Comparison of ENCODE assay signal across 8 mouse cellular contexts in genomic region chrX:12762334-12763126, GRCm38 (mm10). TPM values are rescaled to one million over a fixed set of nuclear protein-coding genes. Genes with fewer than 3 reads are reported as not detected.
A peak's percentile ranks its signal among the peaks of the same experiment; 100 is the strongest.
DNase-seq lines count a peak whose midpoint lies in the region; ATAC-seq and TF ChIP-seq lines count a peak whose summit lies in the region.

No protein-coding gene starts in this region.

- TF ChIP-seq EP300 in heart, adult 2 months (IDR thresholded peaks at IDR 0.05; ENCODE audit: insufficient read depth, low read depth, low read length): no peak

- H3K9ac ChIP-seq in heart, adult 2 months (ENCODE audit: low read depth, low read length): peak overlapping the region; percentile 62
- peak overlapping the region; percentile 74 for H3K9ac ChIP-seq in intestine, postnatal 0 days (ENCODE audit: low read depth, low read length)
- H3K9ac ChIP-seq in neural tube, embryonic 15.5 days (replicated peaks): peak overlapping the region; percentile 54

- no peak for ATAC-seq in intestine, postnatal 0 days
- no peak for ATAC-seq in neural tube, embryonic 15.5 days (ENCODE audit: low FRiP score)

- H3K79me2 ChIP-seq in heart, adult 2 months (replicated peaks; ENCODE audit: control insufficient read depth, insufficient read depth, low read length): no peaks in the 10 kb centered on the region

- no peaks in the 10 kb centered on the region for H3K36me3 ChIP-seq in heart, adult 2 months (ENCODE audit: control insufficient read depth, insufficient read depth, low read length)
- no peaks in the 10 kb centered on the region for H3K36me3 ChIP-seq in intestine, postnatal 0 days (ENCODE audit: control insufficient read depth, insufficient read depth)
- no peaks in the 10 kb centered on the region for H3K36me3 ChIP-seq in neural tube, embryonic 15.5 days

- TF ChIP-seq CTCF in heart, adult 2 months (IDR thresholded peaks at IDR 0.05): no peak
- TF ChIP-seq CTCF in intestine, postnatal 0 days (IDR thresholded peaks at IDR 0.05; ENCODE audit: low read depth): no peak

- no peaks in the 10 kb centered on the region for H3K9me3 ChIP-seq in intestine, postnatal 0 days (ENCODE audit: control insufficient read depth)
- H3K9me3 ChIP-seq in neural tube, embryonic 15.5 days (replicated peaks): no peaks in the 10 kb centered on the region

- H3K27me3 ChIP-seq in heart, adult 2 months (ENCODE audit: control insufficient read depth, insufficient read depth, low read length): no peaks in the 10 kb centered on the region
- H3K27me3 ChIP-seq in intestine, postnatal 0 days (replicated peaks; ENCODE audit: control insufficient read depth, insufficient read depth, low read length): no peaks in the 10 kb centered on the region
- 0 out of 2 replicates have a peak, but pooled peaks cover 2% of the 10 kb centered on the region for H3K27me3 ChIP-seq in neural tube, embryonic 15.5 days (replicated peaks)

- peak overlapping the region; percentile 62 for H3K4me2 ChIP-seq in intestine, postnatal 0 days (replicated peaks; ENCODE audit: low read depth)
- peak overlapping the region; percentile 56 for H3K4me2 ChIP-seq in neural tube, embryonic 15.5 days

- 15% methylated on average over 32 of the region's 32 CpGs for WGBS in heart, adult 2 months
- 18% methylated on average over 32 of the region's 32 CpGs for WGBS in intestine, postnatal 0 days
- 15% methylated on average over 32 of the region's 32 CpGs for WGBS in neural tube, embryonic 15.5 days

- DNase-seq in heart, adult 2 months: no peak
- DNase-seq in heart, postnatal 4 days: no peak
- DNase-seq in 3T3-L1 (ENCODE audit: low read depth, low spot score): peak; percentile 66
- DNase-seq in embryo, embryonic 10.5 days (ENCODE audit: low spot score): peak; percentile 26
- DNase-seq in left cerebral cortex, adult 8-10 months (ENCODE audit: low spot score in 2 of 2): no peak
- DNase-seq in kidney, adult 11 months: no peak

- peaks cover 2% of the 10 kb centered on the region for H3K4me1 ChIP-seq in heart, adult 2 months (ENCODE audit: control insufficient read depth, insufficient read depth, low read length)
- H3K4me1 ChIP-seq in intestine, postnatal 0 days (replicated peaks; ENCODE audit: control insufficient read depth, insufficient read depth, low read length): no peaks in the 10 kb centered on the region
- H3K4me1 ChIP-seq in neural tube, embryonic 15.5 days: peaks cover 12% of the 10 kb centered on the region; the same call in 1 of the 2 replicates

- no peak; the same call in 1 of the 2 replicates for TF ChIP-seq POLR2A in heart, adult 2 months (IDR thresholded peaks at IDR 0.05; ENCODE audit: insufficient read depth, low read depth, low read length)

- H3K27ac ChIP-seq in heart, adult 2 months: peak overlapping the region; percentile 96
- H3K27ac ChIP-seq in intestine, postnatal 0 days (ENCODE audit: low read depth, low read length): peak overlapping the region; percentile 95
- H3K27ac ChIP-seq in neural tube, embryonic 15.5 days (replicated peaks): peak overlapping the region; percentile 94

- intact Hi-C loops in heart, adult 2 months (cut with DNase I): loop anchor here (2.0 to 5.0 kb wide), 4 partner anchors 80 to 520 kb away; partner anchors contain the start of genes Ddx3x and Usp9x

- peak overlapping the region; percentile 68 for H3K4me3 ChIP-seq in heart, adult 2 months
- H3K4me3 ChIP-seq in intestine, postnatal 0 days (ENCODE audit: low read depth, low read length): peak overlapping the region; percentile 63
- peak overlapping the region; percentile 58 for H3K4me3 ChIP-seq in neural tube, embryonic 15.5 days (replicated peaks)

RNA-seq across cellular contexts. Expression of gene Med14, which starts 0.7 kb away (rescaled TPM):
- total RNA-seq in heart, adult 2 months (2021): 10 to 100 TPM; 21.6 to 25.7 TPM
- 14.2 and 26.0 TPM in 2 replicates for polyA plus RNA-seq in heart, adult 2 months (2012; rRNA removed)
- 10 to 100 TPM; 50.6 to 60.7 TPM for total RNA-seq in heart, postnatal 4 days (2021)
- polyA plus RNA-seq in intestine, postnatal 0 days (2015; fragmentation: Nextera tagmentation; extraction: Ambion mirVana): 5.5 and 5.7 TPM in 2 replicates
- polyA plus RNA-seq in neural tube, embryonic 15.5 days (2015; fragmentation: Nextera tagmentation; extraction: Ambion mirVana): 11.9 and 13.2 TPM in 2 replicates
- total RNA-seq in left cerebral cortex, adult 8-10 months (2022): 10 to 100 TPM; 58.3 to 70.0 (median 69.1) TPM

Comparison
In these comparisons a context has a peak if more than half of its experiments do, and no peak if none do; other contexts are left out.
1. DNase-seq: peak in 3T3-L1 (single experiment) and embryo, embryonic 10.5 days (single experiment); none in heart, adult 2 months (0 of 2), heart, postnatal 4 days (single experiment), left cerebral cortex, adult 8-10 months (0 of 2) and kidney, adult 11 months (single experiment).
2. Peak in every context shown above with its lines, with median percentiles within 50 percentile points of each other: H3K27ac ChIP-seq, H3K4me3 ChIP-seq and H3K9ac ChIP-seq.